Mouse (Mus musculus) MEL (cell line): ENCODE results near the gene Fam160b1. TPM values are rescaled to one million over a fixed set of nuclear protein-coding genes. Genes with fewer than 3 reads are reported as not detected.

Experiments
- DNase-seq: peaks from one replicate; pipeline ENCODE4 v3.0.0; 2011; ENCODE audit warnings: low read depth, low spot score
- H3K27ac ChIP-seq: 2 replicates; pipeline ENCODE4 v1.5.1; 2012; ENCODE audit warnings: low read depth, mild to moderate bottlenecking, control low read depth, low read length, moderate library complexity; ENCODE audit not compliant: control insufficient read depth
- H3K27me3 ChIP-seq, 2 experiments: fragments of 150-350 bp in 1 of 2; sonication (generic) in 1 of 2; 2 replicates each; pipeline ENCODE4 v1.6.1; 2012; ENCODE audit warnings: low read length in 2 of 2, mild to moderate bottlenecking in 2 of 2, improper control_type of control experiment in 1 of 2, moderate library complexity in 1 of 2; ENCODE audit not compliant: insufficient read depth in 2 of 2, control insufficient read depth in 1 of 2
- H3K36me3 ChIP-seq, 2 experiments: 2 replicates each; pipeline ENCODE4 v1.6.1; 2012 to 2014; ENCODE audit warnings: low read length in 2 of 2, improper control_type of control experiment in 1 of 2, inconsistent platforms in 1 of 2, mild to moderate bottlenecking in 1 of 2; ENCODE audit not compliant: insufficient read depth in 2 of 2, control insufficient read depth in 1 of 2
- H3K4me1 ChIP-seq, 2 experiments: fragments of 150-350 bp in 1 of 2; sonication (generic) in 1 of 2; 2 replicates each; pipeline ENCODE4 v1.6.1; 2012; ENCODE audit warnings: low read length in 2 of 2, improper control_type of control experiment in 1 of 2, mild to moderate bottlenecking in 1 of 2; ENCODE audit not compliant: insufficient read depth in 2 of 2, control insufficient read depth in 1 of 2
- H3K4me3 ChIP-seq, 2 experiments: fragments of 150-350 bp in 1 of 2; sonication (generic) in 1 of 2; 2 replicates each; pipeline ENCODE4 v1.5.1; 2012; ENCODE audit warnings: low read depth in 2 of 2, low read length in 2 of 2, mild to moderate bottlenecking in 2 of 2, moderate library complexity in 2 of 2, control low read depth in 1 of 2, improper control_type of control experiment in 1 of 2; ENCODE audit not compliant: control insufficient read depth in 1 of 2, insufficient read depth in 1 of 2
- H3K79me2 ChIP-seq: 2 replicates; pipeline ENCODE4 v1.6.1; 2012; ENCODE audit warnings: mild to moderate bottlenecking, low read length, moderate library complexity; ENCODE audit not compliant: control insufficient read depth, poor library complexity, insufficient read depth
- H3K9ac ChIP-seq: 2 replicates; pipeline ENCODE4 v1.6.1; 2012; ENCODE audit warnings: low read depth, mild to moderate bottlenecking, control low read depth, low read length, moderate library complexity; ENCODE audit not compliant: control insufficient read depth, poor library complexity, severe bottlenecking
- H3K9me3 ChIP-seq: fragments of 150-350 bp; sonication (generic); replicated peaks from 2 replicates; pipeline ENCODE4 v1.6.1; 2012; ENCODE audit warnings: mild to moderate bottlenecking, low read length, improper control_type of control experiment, moderate library complexity; ENCODE audit not compliant: insufficient read depth
- BHLHE40 ChIP-seq: IDR thresholded peaks from 2 replicates; pipeline ENCODE4 v1.6.1; 2012; ENCODE audit warnings: low read depth, mild to moderate bottlenecking, inconsistent platforms, low read length, improper control_type of control experiment, borderline replicate concordance
- CHD1 ChIP-seq: IDR thresholded peaks from 2 replicates; pipeline ENCODE4 v1.6.1; 2012; ENCODE audit warnings: low read depth, mild to moderate bottlenecking, inconsistent platforms, low read length, improper control_type of control experiment
- CHD2 ChIP-seq: IDR thresholded peaks from 2 replicates; pipeline ENCODE4 v1.6.1; 2011; ENCODE audit warnings: low read length, improper control_type of control experiment
- CTCF ChIP-seq, 3 experiments: IDR thresholded peaks in 2 of 3; conservative IDR thresholded peaks in 1 of 3; 2 replicates each; pipeline ENCODE4 v1.5.1; 2011 to 2012; ENCODE audit warnings: low read length in 3 of 3, low read depth in 2 of 3, mild to moderate bottlenecking in 2 of 3, improper control_type of control experiment in 1 of 3, inconsistent platforms in 1 of 3, mixed read lengths in 1 of 3, moderate library complexity in 1 of 3; ENCODE audit not compliant: control insufficient read depth in 1 of 3, insufficient read depth in 1 of 3, poor library complexity in 1 of 3, severe bottlenecking in 1 of 3
- E2F4 ChIP-seq: IDR thresholded peaks from 2 replicates; pipeline ENCODE4 v1.6.1; 2011; ENCODE audit warnings: low read depth, low read length, improper control_type of control experiment, borderline replicate concordance
- ELF1 ChIP-seq: IDR thresholded peaks from 2 replicates; pipeline ENCODE4 v1.6.1; 2014; ENCODE audit warnings: low read depth, mild to moderate bottlenecking, inconsistent platforms, low read length, improper control_type of control experiment, moderate library complexity
- EP300 ChIP-seq, 2 experiments: IDR thresholded peaks; 2 replicates each; pipeline ENCODE4 v1.6.1; 2011; ENCODE audit warnings: improper control_type of control experiment in 2 of 2, low read length in 2 of 2, low read depth in 1 of 2, mild to moderate bottlenecking in 1 of 2
- ETS1 ChIP-seq: IDR thresholded peaks from 2 replicates; pipeline ENCODE4 v1.6.1; 2012; ENCODE audit warnings: low read depth, mild to moderate bottlenecking, inconsistent platforms, low read length, improper control_type of control experiment, moderate library complexity
- GABPA ChIP-seq: IDR thresholded peaks from 2 replicates; pipeline ENCODE4 v1.6.1; 2012; ENCODE audit warnings: low read depth, mild to moderate bottlenecking, inconsistent platforms, low read length, improper control_type of control experiment, moderate library complexity
- GATA1 ChIP-seq: IDR thresholded peaks from 2 replicates; pipeline ENCODE4 v1.6.1; 2011; ENCODE audit warnings: low read depth, low read length, improper control_type of control experiment
- HCFC1 ChIP-seq: IDR thresholded peaks from 2 replicates; pipeline ENCODE4 v1.6.1; 2012; ENCODE audit warnings: low read depth, mild to moderate bottlenecking, inconsistent platforms, low read length, improper control_type of control experiment, moderate library complexity
- JUND ChIP-seq: IDR thresholded peaks from 2 replicates; pipeline ENCODE4 v1.6.1; 2011; ENCODE audit warnings: low read depth, mild to moderate bottlenecking, improper control_type of control experiment, low read length
- KAT2A ChIP-seq: conservative IDR thresholded peaks from 2 replicates; pipeline ENCODE4 v1.6.1; 2012; ENCODE audit warnings: low read depth, low read length, improper control_type of control experiment, inconsistent platforms
- MAFK ChIP-seq: IDR thresholded peaks from 2 replicates; pipeline ENCODE4 v1.6.1; 2011; ENCODE audit warnings: low read depth, mild to moderate bottlenecking, low read length, improper control_type of control experiment, borderline replicate concordance
- MAX ChIP-seq: IDR thresholded peaks from 2 replicates; pipeline ENCODE4 v1.6.1; 2011; ENCODE audit warnings: low read length, improper control_type of control experiment
- MAZ ChIP-seq: IDR thresholded peaks from 2 replicates; pipeline ENCODE4 v1.6.1; 2012; ENCODE audit warnings: low read depth, mild to moderate bottlenecking, inconsistent platforms, low read length, improper control_type of control experiment
- MEF2A ChIP-seq: IDR thresholded peaks from 2 replicates; pipeline ENCODE4 v1.6.1; 2014; ENCODE audit warnings: low read depth, mild to moderate bottlenecking, inconsistent platforms, low read length, improper control_type of control experiment; ENCODE audit not compliant: poor library complexity, insufficient replicate concordance, severe bottlenecking; ENCODE audit errors: extremely low read depth
- MYB ChIP-seq: IDR thresholded peaks from 2 replicates; pipeline ENCODE4 v1.6.1; 2011; ENCODE audit warnings: mild to moderate bottlenecking, low read depth, low read length, improper control_type of control experiment
- NELFE ChIP-seq: IDR thresholded peaks from 2 replicates; pipeline ENCODE4 v1.6.1; 2011; ENCODE audit warnings: low read depth, low read length, improper control_type of control experiment
- POLR2A ChIP-seq, 2 experiments: IDR thresholded peaks; 2 replicates each; pipeline ENCODE4 v1.6.1; 2011 to 2012; ENCODE audit warnings: low read length in 2 of 2, mild to moderate bottlenecking in 2 of 2, control low read depth in 1 of 2, improper control_type of control experiment in 1 of 2, low read depth in 1 of 2, moderate library complexity in 1 of 2; ENCODE audit not compliant: control insufficient read depth in 1 of 2, insufficient read depth in 1 of 2, poor library complexity in 1 of 2
- POLR2AphosphoS5 ChIP-seq: IDR thresholded peaks from 2 replicates; pipeline ENCODE4 v1.6.1; 2012; ENCODE audit warnings: low read depth, borderline replicate concordance, mild to moderate bottlenecking, inconsistent platforms, low read length, moderate library complexity, mixed read lengths
- RAD21 ChIP-seq: IDR thresholded peaks from 2 replicates; pipeline ENCODE4 v1.6.1; 2011; ENCODE audit warnings: mild to moderate bottlenecking, low read depth, low read length, improper control_type of control experiment
- RCOR1 ChIP-seq: IDR thresholded peaks from 2 replicates; pipeline ENCODE4 v1.6.1; 2012; ENCODE audit warnings: low read depth, mild to moderate bottlenecking, inconsistent platforms, low read length, improper control_type of control experiment
- SIN3A ChIP-seq: IDR thresholded peaks from 2 replicates; pipeline ENCODE4 v1.6.1; 2012; ENCODE audit warnings: low read length, improper control_type of control experiment, inconsistent platforms
- SMC3 ChIP-seq: IDR thresholded peaks from 2 replicates; pipeline ENCODE4 v1.6.1; 2011; ENCODE audit warnings: low read depth, low read length, improper control_type of control experiment
- TAL1 ChIP-seq: IDR thresholded peaks from 2 replicates; pipeline ENCODE4 v1.6.1; 2012; ENCODE audit warnings: mild to moderate bottlenecking, inconsistent platforms, low read length, moderate library complexity, mixed read lengths
- TCF12 ChIP-seq: IDR thresholded peaks from 2 replicates; pipeline ENCODE4 v1.6.1; 2014; ENCODE audit warnings: low read depth, mild to moderate bottlenecking, inconsistent platforms, low read length, improper control_type of control experiment, moderate library complexity
- USF2 ChIP-seq, 2 experiments: IDR thresholded peaks; 2 replicates each; pipeline ENCODE4 v1.6.1; 2011 to 2012; ENCODE audit warnings: improper control_type of control experiment in 2 of 2, low read length in 2 of 2, borderline replicate concordance in 1 of 2, inconsistent platforms in 1 of 2, low read depth in 1 of 2, mild to moderate bottlenecking in 1 of 2; ENCODE audit not compliant: insufficient read depth in 1 of 2
- ZC3H11A ChIP-seq: IDR thresholded peaks from 2 replicates; pipeline ENCODE4 v1.6.1; 2012; ENCODE audit warnings: low read depth, mild to moderate bottlenecking, inconsistent platforms, low read length, improper control_type of control experiment
- ZKSCAN1 ChIP-seq: IDR thresholded peaks from 2 replicates; pipeline ENCODE4 v1.6.1; 2012; ENCODE audit warnings: low read depth, mild to moderate bottlenecking, inconsistent platforms, low read length, improper control_type of control experiment, moderate library complexity
- ZMIZ1 ChIP-seq: IDR thresholded peaks from 2 replicates; pipeline ENCODE4 v1.6.1; 2012; ENCODE audit warnings: low read depth, mild to moderate bottlenecking, inconsistent platforms, low read length, improper control_type of control experiment, moderate library complexity
- polyA plus RNA-seq, 2 experiments: library from polyadenylated mRNA; stranded (reverse) in 1 of 2; unstranded in 1 of 2; fragments of >175 nt in 1 of 2; fragments of >200 nt in 1 of 2; gene quantifications; 2 replicates each; pipeline versions ENCODE4 v1.2.1 to v1.2.4; 2012; ENCODE audit warnings: low replicate concordance in 2 of 2, low read depth in 1 of 2; ENCODE audit not compliant: insufficient read length in 2 of 2, insufficient read depth in 1 of 2, missing spikeins in 1 of 2
- total RNA-seq: library from RNA; depleted of rRNA; stranded (reverse); fragments of 300-350 nt; gene quantifications from 2 replicates; pipeline ENCODE4 v1.2.3, GENCODE M21; 2012

Gene Fam160b1
- total and polyA plus RNA-seq, 3 experiments = 8.6 to 28.3 (median 19.0) TPM

DNA sequence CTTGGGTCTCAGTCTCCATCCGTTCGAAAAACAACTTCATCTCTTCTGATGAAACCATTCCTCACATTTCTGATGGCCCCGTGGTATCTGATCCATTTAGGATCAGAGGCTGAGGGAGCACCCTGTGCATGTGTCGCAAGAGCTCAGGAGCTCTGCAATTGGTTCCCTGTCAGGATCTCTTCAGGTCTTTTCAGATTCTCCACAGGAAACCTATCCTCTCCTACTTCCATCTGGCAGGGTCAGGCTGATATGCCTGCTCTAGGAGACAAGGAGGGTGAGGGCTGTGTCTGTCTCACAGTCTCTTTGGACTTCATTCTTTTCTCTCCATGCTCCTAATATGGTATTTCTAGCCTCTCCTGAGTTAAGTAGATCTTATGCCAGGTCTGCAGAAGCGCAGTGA lies 2.7 kb upstream of the Fam160b1 start:
- peaks cover 12 to 25% of the 10 kb centered on the region in 2 experiments for H3K4me1 ChIP-seq
- no peaks in the 10 kb centered on the region for H3K9me3 ChIP-seq
- peaks cover 52% of the 10 kb centered on the region for H3K79me2 ChIP-seq
- H3K9ac ChIP-seq = peak overlapping the region; percentile 73
- peak overlapping the region; percentile 10 to 46 for H3K4me3 ChIP-seq
- TF ChIP-seq TAL1 (no peak), HCFC1 (no peak), MAX (no peak)
- TF ChIP-seq, all 39 proteins: peak for 0
- DNase-seq = no peak
- no peak overlapping the region for H3K27ac ChIP-seq
- no peaks in the 10 kb centered on the region for H3K27me3 ChIP-seq
- H3K36me3 ChIP-seq = peaks cover 0 to 31% of the 10 kb centered on the region in 2 experiments; a peak in 2 of 4 replicates

DNA sequence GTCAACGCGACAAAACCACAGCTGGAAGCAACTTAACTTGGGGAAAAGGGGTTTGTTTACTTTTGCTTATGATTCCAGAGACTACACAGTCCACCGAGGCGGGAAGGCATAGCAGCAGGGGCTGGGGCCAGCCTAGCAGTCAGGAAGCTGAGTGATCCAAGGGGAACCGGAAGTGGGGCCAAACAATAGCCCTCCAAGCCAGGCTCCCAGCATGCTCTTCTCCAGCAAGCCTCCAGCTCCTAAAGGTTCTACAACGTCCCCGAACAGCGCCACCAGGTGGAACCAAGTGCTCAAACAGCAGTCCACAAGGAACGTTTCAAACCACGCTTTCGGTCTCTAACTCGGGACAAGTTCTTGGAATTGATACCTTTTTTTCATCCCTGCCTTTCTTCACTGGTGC lies 2.2 kb upstream of the Fam160b1 start:
- peaks cover 57% of the 10 kb centered on the region for H3K79me2 ChIP-seq
- peaks cover 0 to 37% of the 10 kb centered on the region in 2 experiments; a peak in 2 of 4 replicates for H3K36me3 ChIP-seq
- H3K27ac ChIP-seq = peak overlapping the region; percentile 77
- H3K27me3 ChIP-seq = no peaks in the 10 kb centered on the region
- peaks cover 12 to 28% of the 10 kb centered on the region in 2 experiments for H3K4me1 ChIP-seq
- H3K9ac ChIP-seq = peak overlapping the region; percentile 73
- peak; percentile 98 for DNase-seq
- peak overlapping the region; percentile 75 to 88 for H3K4me3 ChIP-seq
- no peaks in the 10 kb centered on the region for H3K9me3 ChIP-seq
- no peak for TF ChIP-seq USF2 (IDR thresholded peaks at IDR 0.05; ENCODE audit: borderline replicate concordance in 1 of 2, insufficient read depth in 1 of 2, low read depth in 1 of 2, low read length in 2 of 2)
- TF ChIP-seq TAL1 = no peak
- no peak; the same call in 1 of the 2 replicates for TF ChIP-seq JUND
- no peak for TF ChIP-seq CHD1
- no peak; the same call in 1 of the 2 replicates for TF ChIP-seq POLR2AphosphoS5
- TF ChIP-seq ZKSCAN1 = no peak
- peak; percentile 80 for TF ChIP-seq SMC3
- TF ChIP-seq ETS1 = peak; percentile 61
- TF ChIP-seq GATA1 = 0 out of 2 replicates have a peak, but pooled peaks have one; percentile 10
- TF ChIP-seq GABPA = no peak
- no peak for TF ChIP-seq RCOR1
- no peak for TF ChIP-seq ZMIZ1
- TF ChIP-seq NELFE = peak; percentile 75
- TF ChIP-seq TCF12 = peak; percentile 29; the same call in 1 of the 2 replicates
- peak; percentile 47 for TF ChIP-seq RAD21
- TF ChIP-seq EP300 (IDR thresholded peaks at IDR 0.05; ENCODE audit: low read depth in 1 of 2, low read length in 2 of 2) = peak in 1 of 2 experiments; percentile 23; a peak in 1 of 4 replicates
- peak in 1 of 2 experiments; percentile 73; a peak in 3 of 4 replicates for TF ChIP-seq POLR2A (IDR thresholded peaks at IDR 0.05; ENCODE audit: control insufficient read depth in 1 of 2, insufficient read depth in 1 of 2, low read depth in 1 of 2, low read length in 2 of 2, poor library complexity in 1 of 2)
- TF ChIP-seq CTCF (IDR thresholded peaks at IDR 0.05 in 2 of 3, conservative IDR thresholded peaks at IDR 0.05 in 1 of 3; ENCODE audit: control insufficient read depth in 1 of 3, insufficient read depth in 1 of 3, low read depth in 2 of 3, low read length in 3 of 3, poor library complexity in 1 of 3, severe bottlenecking in 1 of 3) = peak; percentile 88 to 97 (median 95)
- peak; percentile 68; the same call in 1 of the 2 replicates for TF ChIP-seq E2F4
- no peak; the same call in 1 of the 2 replicates for TF ChIP-seq KAT2A
- peak; percentile 76 for TF ChIP-seq MAZ
- no peak for TF ChIP-seq CHD2
- TF ChIP-seq SIN3A = peak; percentile 90
- TF ChIP-seq MEF2A = no peak
- TF ChIP-seq HCFC1 = peak; percentile 87
- TF ChIP-seq MYB = no peak
- peak; percentile 93 for TF ChIP-seq ELF1
- TF ChIP-seq BHLHE40 = no peak
- TF ChIP-seq MAFK = no peak
- no peak; the same call in 1 of the 2 replicates for TF ChIP-seq MAX
- TF ChIP-seq ZC3H11A = no peak
